Mouse (Mus musculus) layer of hippocampus, adult 9-11 months (tissue): ENCODE measurements around the gene Tenm4.

Source experiments
- DNase-seq: peaks from one replicate; pipeline ENCODE4 v3.0.0; 2022

Gene Tenm4

GRCm38 (mm10) chr7:96259630-96260029 lies 88.6 kb downstream of the Tenm4 start:
- no peak for DNase-seq

GRCm38 (mm10) chr7:96262182-96262581 lies 91.1 kb downstream of the Tenm4 start:
- no peak for DNase-seq

- no peak for DNase-seq
Measured at GRCm38 (mm10) chr7:96265941-96266340, 94.9 kb downstream of the Tenm4 start.

GRCm38 (mm10) chr7:96267266-96267665 lies 96.2 kb downstream of the Tenm4 start:
- DNase-seq, result no peak

GRCm38 (mm10) chr7:96270684-96271083 lies 99.6 kb downstream of the Tenm4 start:
- no peak for DNase-seq

GRCm38 (mm10) chr7:96272068-96272467 lies 101.0 kb downstream of the Tenm4 start:
- no peak for DNase-seq

GRCm38 (mm10) chr7:96274486-96274885 lies 103.4 kb downstream of the Tenm4 start:
- no peak for DNase-seq

- no peak for DNase-seq
Measured at GRCm38 (mm10) chr7:96277550-96277949, 106.5 kb downstream of the Tenm4 start.

GRCm38 (mm10) chr7:96278378-96278777 lies 107.3 kb downstream of the Tenm4 start:
- DNase-seq, result no peak

GRCm38 (mm10) chr7:96280795-96281194 lies 109.7 kb downstream of the Tenm4 start:
- peak; percentile 18 for DNase-seq

GRCm38 (mm10) chr7:96290576-96290975 lies 119.5 kb downstream of the Tenm4 start:
- DNase-seq, result peak; percentile 75

- no peak for DNase-seq
Measured at GRCm38 (mm10) chr7:96295959-96296358, 124.9 kb downstream of the Tenm4 start.

GRCm38 (mm10) chr7:96300826-96301397 lies 129.9 kb downstream of the Tenm4 start:
- no peak for DNase-seq

GRCm38 (mm10) chr7:96301813-96302212 lies 130.8 kb downstream of the Tenm4 start:
- no peak for DNase-seq

GRCm38 (mm10) chr7:96303963-96304362 lies 132.9 kb downstream of the Tenm4 start:
- DNase-seq, result no peak

- DNase-seq, result no peak
Measured at GRCm38 (mm10) chr7:96305382-96305935, 134.4 kb downstream of the Tenm4 start.

GRCm38 (mm10) chr7:96308106-96308505 lies 137.1 kb downstream of the Tenm4 start:
- no peak for DNase-seq

GRCm38 (mm10) chr7:96329343-96329742 lies 158.3 kb downstream of the Tenm4 start:
- DNase-seq, result no peak

- no peak for DNase-seq
Measured at GRCm38 (mm10) chr7:96331186-96331585, 160.1 kb downstream of the Tenm4 start.

- no peak for DNase-seq
Measured at GRCm38 (mm10) chr7:96334361-96334760, 163.3 kb downstream of the Tenm4 start.

- no peak for DNase-seq
Measured at GRCm38 (mm10) chr7:96336376-96336775, 165.3 kb downstream of the Tenm4 start.

- peak; percentile 72 for DNase-seq
Measured at GRCm38 (mm10) chr7:96340826-96341225, 169.8 kb downstream of the Tenm4 start.

GRCm38 (mm10) chr7:96341479-96341878 lies 170.4 kb downstream of the Tenm4 start:
- no peak for DNase-seq

- no peak for DNase-seq
Measured at GRCm38 (mm10) chr7:96342996-96343395, 171.9 kb downstream of the Tenm4 start.

- no peak for DNase-seq
Measured at GRCm38 (mm10) chr7:96343667-96344066, 172.6 kb downstream of the Tenm4 start.
